Mouse (Mus musculus): Measurements from ENCODE around the gene Dcaf1. TPM values are rescaled to one million over a fixed set of nuclear protein-coding genes. Genes with fewer than 3 reads are reported as not detected.

The Dcaf1 gene
- polyA plus RNA-seq (2014; fragmentation: Nextera tagmentation; extraction: Ambion mirVana): 15.8 and 17.7 TPM in 2 replicates

DNA sequence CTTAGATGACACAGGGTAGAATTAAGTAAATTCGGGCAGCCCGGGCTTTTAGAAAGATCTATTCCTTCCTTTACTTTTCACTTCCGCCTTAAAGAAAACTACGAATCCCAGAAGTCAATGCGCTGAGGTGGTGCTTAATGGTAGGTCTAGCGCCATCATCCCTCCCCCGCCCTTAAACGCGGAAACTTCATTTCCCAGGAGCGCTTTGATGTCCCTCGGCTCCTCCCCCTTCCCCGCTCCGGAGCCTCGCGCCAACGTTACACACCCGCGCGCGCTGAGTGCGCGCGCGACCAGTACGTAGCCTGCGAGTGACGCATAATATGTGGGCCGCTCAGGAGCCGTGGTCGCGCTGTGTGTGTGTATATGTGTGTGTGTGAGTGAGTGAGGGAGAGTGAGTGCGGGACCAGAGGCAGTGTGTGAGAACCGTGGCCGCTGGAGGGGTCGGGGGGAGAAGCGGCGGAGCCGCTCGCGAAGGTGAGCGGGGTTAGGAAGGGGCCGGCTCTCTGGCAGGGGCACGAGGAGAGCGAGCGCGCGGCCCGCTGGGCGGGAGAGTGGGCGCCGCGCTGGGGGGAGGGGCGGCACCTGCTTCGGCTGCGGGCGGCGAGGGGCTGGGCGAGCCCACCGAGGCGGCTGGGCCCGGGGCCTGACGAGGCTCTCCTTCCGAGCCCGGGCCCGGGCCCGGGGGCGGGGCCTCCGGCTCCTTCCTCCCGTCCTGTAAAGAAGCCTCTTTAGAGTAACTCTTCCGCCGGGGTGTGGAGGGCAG lies at the start of gene Dcaf1:
TSS of gene Dcaf1 (plus strand) at position 257 of the 763 bp plus-strand sequence.
- ATAC-seq (ENCODE audit: low read depth) (peak; percentile 98), DNase-seq (ENCODE audit: low spot score) (peak; percentile 99)
- 0% methylated on average over 38 of the region's 71 CpGs for WGBS

DNA sequence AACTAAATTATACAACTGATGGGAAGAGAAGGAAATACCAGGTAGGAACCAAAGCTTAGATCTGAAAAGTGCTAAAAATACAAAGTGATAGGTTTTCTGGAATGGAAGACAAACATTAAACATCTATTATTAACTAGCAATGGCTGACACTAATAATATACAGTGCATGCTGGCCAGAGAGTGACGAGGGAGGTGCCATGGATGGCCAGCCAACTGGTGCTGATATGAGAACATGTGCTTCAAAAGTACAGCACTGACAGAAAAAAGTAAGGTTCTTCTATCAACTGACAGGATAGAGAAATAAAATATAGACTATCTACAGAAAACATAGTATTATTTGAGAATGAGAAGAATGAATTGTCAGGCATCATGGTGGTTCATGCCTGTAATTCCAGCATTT lies 45.6 kb upstream of the Dcaf1 start:
- no peak for DNase-seq (ENCODE audit: low spot score)
- Histone ChIP-seq H3K27ac (replicated peaks; ENCODE audit: low read depth, low read length) (no peak overlapping the region), H3K9me3 (ENCODE audit: control insufficient read depth, low read length) (no peaks in the 10 kb centered on the region), H3K9ac (ENCODE audit: low read depth, low read length) (no peak overlapping the region), H3K4me1 (ENCODE audit: control insufficient read depth, insufficient read depth, low read length) (no peaks in the 10 kb centered on the region), H3K4me2 (ENCODE audit: low read depth, low read length) (no peak overlapping the region), H3K36me3 (ENCODE audit: control insufficient read depth, insufficient read depth, low read length) (no peaks in the 10 kb centered on the region), H3K4me3 (ENCODE audit: low read depth, low read length) (no peak overlapping the region), H3K27me3 (replicated peaks; ENCODE audit: control insufficient read depth, insufficient read depth, low read length) (no peaks in the 10 kb centered on the region)
- no peak for ATAC-seq (ENCODE audit: low read depth)
- WGBS: 95% methylated on average over 1 of the region's 1 CpGs

More for the DNA sequence above, at the start of gene Dcaf1:
- Histone ChIP-seq H3K4me3 (ENCODE audit: low read depth, low read length) (peak within 1 kb of the TSS; percentile 93), H3K4me2 (ENCODE audit: low read depth, low read length) (peak within 1 kb of the TSS; percentile 58), H3K27ac (replicated peaks; ENCODE audit: low read depth, low read length) (peak within 1 kb of the TSS; percentile 97), H3K9ac (ENCODE audit: low read depth, low read length) (peak within 1 kb of the TSS; percentile 98), H3K27me3 (replicated peaks; ENCODE audit: control insufficient read depth, insufficient read depth, low read length) (no peaks in the 10 kb centered on the region), H3K4me1 (ENCODE audit: control insufficient read depth, insufficient read depth, low read length) (no peaks in the 10 kb centered on the region), H3K9me3 (ENCODE audit: control insufficient read depth, low read length) (no peaks in the 10 kb centered on the region), H3K36me3 (ENCODE audit: control insufficient read depth, insufficient read depth, low read length) (no peaks in the 10 kb centered on the region)

DNA sequence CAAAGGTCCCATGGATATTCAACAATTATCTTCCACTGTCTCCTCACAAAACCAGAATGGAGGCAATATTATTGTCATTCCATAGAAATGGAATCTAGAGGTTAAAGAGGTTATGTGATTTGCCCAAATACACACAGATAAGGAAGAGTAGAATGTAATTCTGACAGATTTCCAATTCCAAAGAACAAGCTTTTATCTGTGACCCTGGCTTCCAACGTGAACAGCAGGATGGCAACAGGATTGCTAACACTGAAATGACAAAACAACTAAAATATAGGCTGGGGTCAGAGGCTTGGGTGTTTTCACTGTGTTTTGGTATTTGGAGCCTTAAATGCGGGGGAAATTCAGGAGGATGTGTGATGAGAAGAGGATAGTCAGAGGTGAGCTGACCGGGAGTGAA lies 44.3 kb upstream of the Dcaf1 start:
- Histone ChIP-seq H3K4me3 (ENCODE audit: low read depth, low read length) (no peak overlapping the region), H3K36me3 (ENCODE audit: control insufficient read depth, insufficient read depth, low read length) (no peaks in the 10 kb centered on the region), H3K27ac (replicated peaks; ENCODE audit: low read depth, low read length) (no peak overlapping the region), H3K9ac (ENCODE audit: low read depth, low read length) (no peak overlapping the region), H3K27me3 (replicated peaks; ENCODE audit: control insufficient read depth, insufficient read depth, low read length) (no peaks in the 10 kb centered on the region), H3K4me1 (ENCODE audit: control insufficient read depth, insufficient read depth, low read length) (no peaks in the 10 kb centered on the region), H3K4me2 (ENCODE audit: low read depth, low read length) (no peak overlapping the region), H3K9me3 (ENCODE audit: control insufficient read depth, low read length) (no peaks in the 10 kb centered on the region)
- WGBS: 93% methylated on average over 3 of the region's 3 CpGs
- no peak for DNase-seq (ENCODE audit: low spot score)
- no peak for ATAC-seq (ENCODE audit: low read depth)

DNA sequence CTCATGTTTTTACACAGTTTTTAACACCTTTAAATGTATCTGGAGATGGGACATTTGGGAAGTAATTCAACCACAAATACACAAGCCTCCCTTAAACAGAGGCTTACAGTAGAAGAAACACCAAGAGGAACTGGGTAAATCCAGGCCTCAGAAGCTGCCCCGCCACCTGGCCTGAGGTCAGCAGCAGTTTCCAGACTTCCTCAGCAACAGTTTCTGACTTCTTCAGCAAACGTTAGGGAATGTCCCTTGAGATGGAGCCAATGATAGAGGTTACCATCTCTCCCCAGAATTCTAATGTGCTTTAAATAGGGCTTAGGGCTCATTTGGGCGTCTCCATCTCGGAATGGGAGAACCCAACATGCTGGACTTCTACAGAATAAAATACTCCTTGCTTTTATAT lies 43.4 kb upstream of the Dcaf1 start:
- H3K36me3 ChIP-seq (ENCODE audit: control insufficient read depth, insufficient read depth, low read length): no peaks in the 10 kb centered on the region
- ATAC-seq (ENCODE audit: low read depth) (no peak), DNase-seq (ENCODE audit: low spot score) (no peak)
- H3K9me3 ChIP-seq (ENCODE audit: control insufficient read depth, low read length): no peaks in the 10 kb centered on the region
- 82% methylated on average over 4 of the region's 4 CpGs for WGBS
- H3K9ac ChIP-seq (ENCODE audit: low read depth, low read length): no peak overlapping the region
- H3K4me1 ChIP-seq (ENCODE audit: control insufficient read depth, insufficient read depth, low read length): no peaks in the 10 kb centered on the region
- no peak overlapping the region for H3K4me2 ChIP-seq (ENCODE audit: low read depth, low read length)
- H3K4me3 ChIP-seq (ENCODE audit: low read depth, low read length): no peak overlapping the region
- H3K27ac ChIP-seq (replicated peaks; ENCODE audit: low read depth, low read length): no peak overlapping the region
- no peaks in the 10 kb centered on the region for H3K27me3 ChIP-seq (replicated peaks; ENCODE audit: control insufficient read depth, insufficient read depth, low read length)

DNA sequence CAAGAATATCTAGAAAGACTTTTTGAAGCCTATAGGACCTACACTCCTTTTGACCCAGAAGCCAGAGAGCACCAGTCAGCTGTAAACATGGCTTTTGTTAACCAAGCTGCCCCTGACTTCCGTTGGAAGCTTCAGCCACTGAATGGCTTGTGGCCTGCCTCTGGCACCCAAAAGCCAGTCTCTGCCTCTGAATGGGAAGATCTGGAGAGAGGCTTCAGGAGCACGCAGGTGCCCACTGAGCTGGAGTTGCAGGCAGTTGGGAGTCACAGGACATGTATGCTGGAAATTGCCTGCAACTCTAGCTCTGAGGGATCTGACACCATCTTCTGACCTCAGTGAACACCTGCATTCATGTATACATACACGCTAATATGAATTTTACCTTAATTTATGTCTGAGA lies 41.6 kb upstream of the Dcaf1 start:
- 89% methylated on average over 3 of the region's 3 CpGs for WGBS
- H3K9me3 ChIP-seq (ENCODE audit: control insufficient read depth, low read length): no peaks in the 10 kb centered on the region
- H3K36me3 ChIP-seq (ENCODE audit: control insufficient read depth, insufficient read depth, low read length): no peaks in the 10 kb centered on the region
- no peak for DNase-seq (ENCODE audit: low spot score)
- no peak for ATAC-seq (ENCODE audit: low read depth)
- H3K4me2 ChIP-seq (ENCODE audit: low read depth, low read length): no peak overlapping the region
- H3K9ac ChIP-seq (ENCODE audit: low read depth, low read length): no peak overlapping the region
- no peaks in the 10 kb centered on the region for H3K27me3 ChIP-seq (replicated peaks; ENCODE audit: control insufficient read depth, insufficient read depth, low read length)
- H3K4me3 ChIP-seq (ENCODE audit: low read depth, low read length): no peak overlapping the region
- H3K27ac ChIP-seq (replicated peaks; ENCODE audit: low read depth, low read length): no peak overlapping the region
- H3K4me1 ChIP-seq (ENCODE audit: control insufficient read depth, insufficient read depth, low read length): no peaks in the 10 kb centered on the region

DNA sequence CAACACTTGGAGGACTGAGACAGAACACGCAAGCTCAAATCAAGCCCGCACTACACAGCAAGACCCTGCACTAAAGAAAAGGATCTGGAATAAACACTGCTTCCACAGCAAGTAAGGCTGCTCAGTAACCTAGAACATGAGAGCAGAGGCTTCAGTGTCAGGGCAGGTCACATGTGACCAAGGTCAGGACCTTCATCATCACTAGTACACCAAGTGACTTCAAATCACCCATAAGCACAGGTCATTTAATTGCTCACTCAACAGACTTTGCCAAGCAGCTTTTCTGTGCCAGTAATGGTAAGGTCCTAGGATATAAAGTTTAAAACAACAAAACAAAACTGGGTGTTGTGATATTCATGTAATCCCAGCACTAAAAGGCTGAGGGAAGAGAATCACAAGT lies 38.1 kb upstream of the Dcaf1 start:
- Histone ChIP-seq H3K27ac (replicated peaks; ENCODE audit: low read depth, low read length) (no peak overlapping the region), H3K9me3 (ENCODE audit: control insufficient read depth, low read length) (no peaks in the 10 kb centered on the region), H3K27me3 (replicated peaks; ENCODE audit: control insufficient read depth, insufficient read depth, low read length) (no peaks in the 10 kb centered on the region), H3K4me2 (ENCODE audit: low read depth, low read length) (no peak overlapping the region), H3K4me1 (ENCODE audit: control insufficient read depth, insufficient read depth, low read length) (peaks cover 6% of the 10 kb centered on the region; the same call in 1 of the 2 replicates), H3K36me3 (ENCODE audit: control insufficient read depth, insufficient read depth, low read length) (no peaks in the 10 kb centered on the region), H3K9ac (ENCODE audit: low read depth, low read length) (no peak overlapping the region), H3K4me3 (ENCODE audit: low read depth, low read length) (no peak overlapping the region)
- DNase-seq (ENCODE audit: low spot score) (no peak), ATAC-seq (ENCODE audit: low read depth) (no peak)
- 92% methylated on average over 2 of the region's 2 CpGs for WGBS

DNA sequence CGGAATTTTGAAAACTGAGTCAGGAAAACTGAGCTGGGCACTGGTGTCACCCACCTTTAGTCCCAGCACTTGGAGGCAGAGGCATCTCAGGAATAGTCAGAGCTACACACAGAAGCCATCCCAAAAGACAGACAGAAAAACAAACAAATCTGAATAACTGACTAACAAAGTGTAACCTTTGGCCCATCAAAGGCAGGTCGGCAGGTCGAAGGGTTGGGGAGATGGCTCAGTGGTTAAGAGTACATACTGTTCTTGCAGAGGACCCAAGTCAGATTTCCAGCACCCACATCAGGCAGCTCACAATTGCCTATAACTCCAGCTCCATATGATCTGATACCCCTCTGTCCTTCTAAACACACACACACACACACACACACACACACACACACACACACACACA lies 36.5 kb upstream of the Dcaf1 start:
- no peak for ATAC-seq (ENCODE audit: low read depth)
- Histone ChIP-seq H3K27ac (replicated peaks; ENCODE audit: low read depth, low read length) (no peak overlapping the region), H3K4me1 (ENCODE audit: control insufficient read depth, insufficient read depth, low read length) (peaks cover 11% of the 10 kb centered on the region), H3K4me3 (ENCODE audit: low read depth, low read length) (no peak overlapping the region), H3K9ac (ENCODE audit: low read depth, low read length) (no peak overlapping the region), H3K36me3 (ENCODE audit: control insufficient read depth, insufficient read depth, low read length) (no peaks in the 10 kb centered on the region), H3K27me3 (replicated peaks; ENCODE audit: control insufficient read depth, insufficient read depth, low read length) (no peaks in the 10 kb centered on the region), H3K9me3 (ENCODE audit: control insufficient read depth, low read length) (no peaks in the 10 kb centered on the region), H3K4me2 (ENCODE audit: low read depth, low read length) (no peak overlapping the region)
- DNase-seq (ENCODE audit: low spot score): no peak
- 64% methylated on average over 3 of the region's 3 CpGs for WGBS

DNA sequence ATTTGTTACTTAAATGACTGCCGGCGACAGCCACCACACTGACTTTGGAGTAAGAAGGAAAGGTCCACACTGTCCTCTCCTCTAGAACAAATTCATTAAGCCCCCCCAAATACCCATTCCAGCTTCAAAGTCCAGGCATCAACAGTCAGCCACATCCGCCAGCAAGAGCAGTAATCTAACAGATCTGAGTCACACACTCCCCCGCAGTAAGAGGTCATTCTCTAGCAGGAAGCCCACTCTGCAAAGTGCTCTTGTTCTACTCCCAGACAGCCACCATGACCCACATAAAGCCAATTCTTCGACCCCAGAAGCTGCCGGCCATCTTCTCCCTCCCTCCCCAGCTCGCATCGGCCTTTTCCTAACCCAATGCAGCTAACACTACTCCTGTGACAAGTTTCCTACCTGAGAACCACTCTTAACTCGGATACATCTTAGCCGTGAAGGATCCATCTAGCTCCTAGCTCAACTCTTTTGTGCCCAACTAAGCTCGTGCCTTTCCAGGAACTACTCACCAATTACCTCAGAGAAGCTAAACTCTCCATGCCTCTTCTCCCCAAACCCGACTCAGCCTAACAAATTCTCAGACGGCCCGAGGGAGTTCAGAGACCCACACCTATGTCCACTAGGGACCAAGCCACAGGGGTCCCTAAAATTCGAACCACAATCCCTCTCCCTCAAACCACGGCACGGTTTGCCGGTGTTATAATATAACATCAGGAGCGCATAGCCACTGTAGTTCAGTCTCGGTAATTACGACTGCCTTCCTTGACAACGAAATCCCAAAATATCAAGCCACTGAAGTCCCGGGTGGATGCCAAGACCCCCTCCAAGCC lies 33.5 kb upstream of the Dcaf1 start:
- Histone ChIP-seq H3K27ac (replicated peaks; ENCODE audit: low read depth, low read length) (peak overlapping the region; percentile 93), H3K4me3 (ENCODE audit: low read depth, low read length) (peak overlapping the region; percentile 100), H3K9ac (ENCODE audit: low read depth, low read length) (peak overlapping the region; percentile 100), H3K36me3 (ENCODE audit: control insufficient read depth, insufficient read depth, low read length) (no peaks in the 10 kb centered on the region), H3K4me2 (ENCODE audit: low read depth, low read length) (peak overlapping the region; percentile 78), H3K9me3 (ENCODE audit: control insufficient read depth, low read length) (no peaks in the 10 kb centered on the region), H3K4me1 (ENCODE audit: control insufficient read depth, insufficient read depth, low read length) (peaks cover 11% of the 10 kb centered on the region), H3K27me3 (replicated peaks; ENCODE audit: control insufficient read depth, insufficient read depth, low read length) (no peaks in the 10 kb centered on the region)
- DNase-seq (ENCODE audit: low spot score): peak; percentile 11
- ATAC-seq (ENCODE audit: low read depth): no peak; the same call in 1 of the 2 replicates
- 6% methylated on average over 23 of the region's 23 CpGs for WGBS
